Mouse (Mus musculus): ENCODE data around the gene Uck2.

Uck2 gene

DNA sequence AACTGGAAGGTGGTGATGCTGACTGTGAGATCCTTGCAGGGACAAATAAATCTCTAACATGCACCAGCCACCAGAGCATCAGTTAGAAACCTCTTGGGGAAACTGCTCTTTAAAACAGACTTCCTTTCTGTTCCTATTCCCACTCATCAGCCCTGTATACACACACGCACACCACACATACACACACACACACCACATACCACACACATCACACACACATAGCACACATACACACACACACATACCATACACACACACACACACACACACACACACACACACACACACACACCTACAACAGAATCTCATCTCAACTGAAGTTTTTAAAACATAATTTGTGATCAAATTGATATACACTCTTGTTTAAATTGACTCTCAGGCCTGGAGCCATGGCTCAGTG lies 72.4 kb downstream of the Uck2 start:
- no peak for DNase-seq (ENCODE audit: low spot score in 2 of 2)

DNA sequence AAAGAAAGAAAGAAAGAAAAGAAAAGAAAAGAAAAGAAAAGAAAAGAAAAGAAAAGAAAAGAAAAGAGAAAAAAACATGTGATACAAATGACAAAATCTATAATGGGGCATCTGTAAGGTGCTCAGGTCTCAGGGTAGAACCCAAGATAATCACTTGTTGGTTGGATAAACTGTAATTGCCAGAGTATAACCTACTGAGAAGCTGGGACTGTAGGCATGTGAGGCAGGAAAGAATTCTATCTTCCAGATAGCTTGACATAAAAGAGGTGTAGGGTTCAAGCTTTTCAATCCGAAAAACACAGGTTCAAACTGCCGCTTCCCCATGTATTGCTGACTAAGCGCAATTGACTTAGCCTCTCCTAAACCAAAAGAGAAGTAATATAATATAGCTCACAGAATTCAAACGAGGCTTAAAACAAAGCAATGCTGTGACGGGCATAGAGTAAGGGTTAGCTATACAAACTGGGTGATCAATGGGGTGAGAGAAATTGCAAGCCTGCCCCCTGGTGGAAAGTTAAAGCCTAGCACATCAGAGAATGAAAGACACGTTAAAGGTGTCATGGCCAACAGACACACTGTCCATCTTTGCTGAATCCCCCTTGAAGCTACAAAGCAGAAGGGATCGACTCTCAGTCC lies 73.0 kb downstream of the Uck2 start:
- peak; percentile 46 to 52 for DNase-seq (ENCODE audit: low spot score in 2 of 2)

DNA sequence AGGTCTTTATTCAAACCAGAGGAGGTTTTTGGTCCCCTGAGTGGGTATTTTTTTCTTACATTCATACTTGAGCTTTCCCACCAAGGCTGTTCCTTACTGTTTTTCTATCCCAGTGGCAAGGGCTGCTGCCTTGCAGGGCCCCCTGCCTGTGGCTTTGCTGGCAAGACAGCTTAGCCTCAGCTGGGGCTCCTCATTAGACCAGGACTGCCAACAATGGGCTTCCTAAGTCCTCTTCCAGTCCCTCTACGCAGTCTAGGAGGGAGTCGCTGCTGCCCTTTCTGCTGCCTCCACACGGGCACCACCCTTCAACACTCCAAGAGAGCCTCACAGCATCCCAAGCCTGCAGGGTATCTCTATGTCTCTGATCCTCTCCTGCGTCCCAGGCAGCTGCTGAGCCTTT lies 76.3 kb downstream of the Uck2 start:
- DNase-seq (ENCODE audit: low spot score in 2 of 2): no peak

DNA sequence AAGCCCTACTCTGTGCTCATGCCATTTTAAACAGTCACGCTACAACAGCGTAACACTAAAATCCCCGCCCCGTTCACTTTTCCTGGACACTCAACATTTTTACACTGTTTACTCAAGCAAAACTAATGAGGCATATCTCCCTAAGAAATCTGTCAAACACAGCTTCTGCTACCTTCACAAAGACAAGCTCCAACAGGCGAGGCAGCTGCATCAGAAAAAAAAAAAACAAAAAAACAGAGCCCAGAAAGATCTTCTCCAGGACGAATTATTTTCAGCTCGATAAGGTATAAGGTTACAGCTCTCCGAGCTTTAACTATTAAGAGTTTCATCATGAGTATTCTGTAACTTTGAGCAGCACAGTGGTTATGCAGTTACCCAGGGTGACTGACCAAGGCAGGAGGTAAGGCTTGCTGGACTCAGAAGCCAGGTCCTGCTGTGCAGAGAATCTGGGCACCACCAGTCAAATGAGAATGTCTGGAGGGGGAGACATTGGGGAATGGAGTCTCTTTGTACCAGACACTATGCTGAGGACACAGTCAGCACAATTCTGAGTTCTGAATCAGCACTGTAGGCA lies 79.9 kb downstream of the Uck2 start:
- DNase-seq (ENCODE audit: low spot score in 2 of 2): no peak

DNA sequence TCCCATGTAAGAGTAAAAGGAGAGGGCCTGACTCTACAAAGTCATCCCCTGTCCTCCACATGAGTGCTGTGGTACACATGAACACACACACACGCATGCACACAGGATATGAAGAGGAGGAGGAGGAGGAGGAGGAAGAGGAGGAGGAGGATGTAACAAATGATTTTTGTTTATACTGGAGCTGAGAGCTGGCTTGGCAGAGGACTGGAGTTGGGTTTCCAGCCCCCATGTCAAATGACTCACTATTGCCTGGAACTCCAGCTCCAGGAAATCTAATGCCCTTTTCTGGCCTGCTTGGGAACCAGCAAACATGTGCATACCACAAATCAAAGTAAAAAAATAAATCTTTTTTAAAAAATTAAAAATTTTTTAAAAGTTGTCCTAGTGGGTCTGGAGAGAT lies 80.7 kb downstream of the Uck2 start:
- no peak for DNase-seq (ENCODE audit: low spot score in 2 of 2)

DNA sequence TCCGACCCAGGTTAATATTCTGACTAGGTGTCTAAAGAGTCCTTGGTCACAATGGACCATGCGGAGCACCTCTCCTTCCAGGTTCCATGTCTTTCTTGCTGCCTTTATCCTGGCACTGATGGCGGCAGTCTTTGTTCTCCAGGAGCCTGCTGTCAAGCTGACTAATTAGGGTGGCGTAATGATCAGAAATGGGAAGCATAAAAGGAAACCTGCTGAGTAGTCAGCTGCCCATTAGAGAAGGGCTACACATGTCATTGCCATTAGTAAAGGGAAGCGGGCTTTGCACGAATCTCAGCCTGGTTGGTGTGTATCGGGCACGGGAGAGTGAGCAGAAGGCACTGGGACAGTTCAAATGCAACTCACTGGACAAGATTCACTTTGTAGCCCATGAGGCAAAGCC lies 90.4 kb downstream of the Uck2 start:
- DNase-seq (ENCODE audit: low spot score in 2 of 2): no peak

DNA sequence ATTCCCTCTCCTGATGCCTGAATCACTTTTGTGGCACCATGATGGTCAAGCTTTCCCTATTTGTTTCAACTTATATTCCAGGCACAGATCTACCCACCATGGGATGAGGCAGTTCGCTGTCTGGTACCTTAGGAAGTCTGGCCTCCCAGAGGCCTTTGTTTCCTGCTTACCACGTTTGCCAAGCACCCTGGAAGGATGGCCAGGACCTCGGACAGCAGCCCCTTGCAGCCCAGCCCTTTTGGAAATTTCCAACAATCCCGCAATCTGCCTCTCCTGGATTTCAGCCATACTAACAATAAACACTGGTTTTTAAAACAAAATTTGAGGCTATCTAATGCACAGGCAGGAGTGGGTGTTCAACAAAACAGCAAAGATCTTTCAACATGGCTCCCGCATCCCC lies 97.3 kb downstream of the Uck2 start:
- no peak for DNase-seq (ENCODE audit: low spot score in 2 of 2)

DNA sequence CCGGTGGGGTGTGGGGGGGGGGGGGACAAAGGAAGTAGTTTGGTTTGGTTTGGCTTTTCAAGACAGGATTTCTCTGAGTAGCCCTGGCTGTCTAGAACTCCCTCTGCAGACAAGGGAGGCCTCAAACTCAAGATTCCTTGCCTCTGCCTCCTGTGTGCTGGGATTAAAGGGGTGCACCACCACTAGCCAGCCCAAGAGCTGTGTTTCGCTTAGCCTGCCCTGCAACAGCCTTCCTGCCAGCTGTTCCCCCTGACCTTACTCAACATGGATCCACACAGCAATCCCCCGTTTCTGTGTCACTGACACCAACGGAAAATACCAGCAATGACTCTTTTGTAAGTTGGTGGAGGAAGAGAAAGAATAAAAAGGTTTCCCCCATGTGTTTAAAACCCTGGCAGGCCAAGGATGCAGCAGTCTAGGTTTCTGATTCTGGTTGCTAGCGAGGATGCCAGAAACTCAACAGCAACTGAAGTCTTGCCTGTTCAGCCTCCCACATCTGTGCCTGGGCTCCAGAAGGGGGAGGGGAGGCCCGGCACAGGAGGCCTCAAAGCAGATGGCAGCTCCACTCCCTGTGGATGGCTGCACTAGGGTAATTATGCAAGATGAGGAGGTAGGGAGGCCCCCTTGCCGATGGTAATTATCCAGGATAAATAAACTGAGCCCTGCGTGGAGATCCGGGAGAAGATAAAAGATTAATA lies 103.1 kb downstream of the Uck2 start:
- no peak for DNase-seq (ENCODE audit: low spot score in 2 of 2)
